ENCODE assay signal across 13 mouse cellular contexts in the genomic region with DNA sequence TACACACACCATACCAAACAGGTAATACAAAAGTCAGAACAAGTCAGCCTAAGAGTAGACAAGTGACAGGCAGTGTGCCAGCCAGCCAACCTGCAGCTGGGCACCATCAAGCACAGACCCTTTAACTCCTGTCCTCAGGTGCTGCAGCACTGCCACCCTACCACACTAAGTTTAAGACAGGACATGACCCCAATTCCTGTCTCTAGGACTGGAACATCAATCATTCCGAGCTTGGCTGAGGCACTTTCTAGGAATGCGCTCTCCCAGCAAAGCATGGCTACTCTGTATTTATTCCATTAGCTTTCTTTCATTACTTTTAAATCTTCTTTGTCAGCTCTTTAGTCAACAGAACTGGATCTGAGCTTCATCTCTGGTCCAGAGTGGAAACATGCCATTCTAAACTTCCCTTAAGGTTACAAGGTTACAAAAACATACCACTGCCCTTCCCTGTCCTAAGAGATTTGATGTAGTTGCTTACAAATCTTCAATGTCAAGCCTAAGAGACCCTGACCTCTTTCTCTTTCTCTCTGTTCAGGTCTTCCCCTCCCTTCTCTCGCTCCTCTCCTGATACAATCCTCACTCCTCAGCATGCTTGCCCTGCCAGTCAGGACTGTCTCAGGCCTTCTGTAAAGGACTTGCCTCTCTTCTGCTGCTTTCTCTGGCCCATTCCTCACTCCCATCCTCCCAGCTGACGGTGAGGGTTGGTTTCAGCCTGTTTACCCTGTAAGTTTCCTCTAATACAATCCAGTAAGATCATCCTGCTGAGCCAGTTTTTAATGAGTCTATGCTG. TPM values are rescaled to one million over a fixed set of nuclear protein-coding genes. Genes with fewer than 3 reads are reported as not detected.
DNase-seq lines count a peak whose midpoint lies in the region; ATAC-seq and TF ChIP-seq lines count a peak whose summit lies in the region.
"Had no signal": no experiment of that assay in that cellular context is flagged by ENCODE, and none has a peak within 500 bp of the region (broad histone marks: within the 10 kb centered on the region; RNA-seq: fewer than 3 reads in every experiment).

No protein-coding gene starts in this region.

- H3K9ac ChIP-seq in kidney, embryonic 14.5 days (ENCODE audit: low read depth, low read length): no peak overlapping the region
- no peak overlapping the region for H3K9ac ChIP-seq in hindbrain, embryonic 12.5 days
- H3K9ac ChIP-seq: liver, embryonic 15.5 days had no signal

- peak; percentile 14 for DNase-seq in adrenal gland, postnatal 10 days
- DNase-seq in adrenal gland, postnatal 14 days: no peak
- DNase-seq in kidney, adult 2 months: no peak
- peak; percentile 65 for DNase-seq in embryo, embryonic 10 days (ENCODE audit: low spot score)
- DNase-seq in cerebellum, postnatal 25 days: no peak
- DNase-seq: cerebellum, adult 18-20 months; kidney, postnatal 25 days; midbrain, embryonic 14.5 days; thymus, postnatal 4 days had no signal

- peaks cover 3% of the 10 kb centered on the region; the same call in 1 of the 2 replicates for H3K4me1 ChIP-seq in kidney, embryonic 14.5 days (ENCODE audit: control insufficient read depth, insufficient read depth, low read length)
- no peaks in the 10 kb centered on the region for H3K4me1 ChIP-seq in kidney, adult 2 months (ENCODE audit: control insufficient read depth, insufficient read depth, low read length)
- H3K4me1 ChIP-seq in hindbrain, embryonic 12.5 days: 0 out of 2 replicates have a peak, but pooled peaks cover 2% of the 10 kb centered on the region
- H3K4me1 ChIP-seq: liver, embryonic 15.5 days had no signal

- no peak for TF ChIP-seq POLR2A in kidney, adult 2 months (IDR thresholded peaks at IDR 0.05; ENCODE audit: low read depth, low read length)

- peak; percentile 71 for ATAC-seq in kidney, embryonic 14.5 days (ENCODE audit: low FRiP score, low TSS enrichment)
- peak; percentile 29; the same call in 1 of the 2 replicates for ATAC-seq in megakaryocyte-erythroid progenitor cell, adult 5-6 weeks (replicated peaks; ENCODE audit: low FRiP score, low TSS enrichment, poor library complexity, severe bottlenecking)
- ATAC-seq in hindbrain, embryonic 12.5 days (ENCODE audit: low FRiP score): no peak

- H3K27me3 ChIP-seq in kidney, embryonic 14.5 days (ENCODE audit: control insufficient read depth, insufficient read depth, low read length): no peaks in the 10 kb centered on the region
- H3K27me3 ChIP-seq in kidney, adult 2 months (replicated peaks; ENCODE audit: control insufficient read depth, insufficient read depth, low read length): no peaks in the 10 kb centered on the region
- H3K27me3 ChIP-seq in hindbrain, embryonic 12.5 days: no peaks in the 10 kb centered on the region
- H3K27me3 ChIP-seq: liver, embryonic 15.5 days had no signal

- no peaks in the 10 kb centered on the region for H3K9me3 ChIP-seq in kidney, embryonic 14.5 days (ENCODE audit: control insufficient read depth, low read length)
- H3K9me3 ChIP-seq in hindbrain, embryonic 12.5 days (replicated peaks): no peaks in the 10 kb centered on the region
- H3K9me3 ChIP-seq: liver, embryonic 15.5 days had no signal

- WGBS in kidney, embryonic 14.5 days: 22% methylated on average over 4 of the region's 4 CpGs
- WGBS in kidney, adult 2 months: 60% methylated on average over 4 of the region's 4 CpGs
- 82% methylated on average over 4 of the region's 4 CpGs for WGBS in hindbrain, embryonic 12.5 days

- no peak overlapping the region for H3K4me3 ChIP-seq in kidney, embryonic 14.5 days (ENCODE audit: low read length)
- H3K4me3 ChIP-seq in kidney, adult 2 months (ENCODE audit: insufficient read depth, low read depth, low read length): no peak overlapping the region
- no peak overlapping the region for H3K4me3 ChIP-seq in hindbrain, embryonic 12.5 days
- H3K4me3 ChIP-seq: liver, embryonic 15.5 days had no signal

- no peak for TF ChIP-seq CTCF in kidney, adult 2 months (conservative IDR thresholded peaks at IDR 0.05; ENCODE audit: insufficient read depth, insufficient read length, low read depth, low read length)

- peaks cover 22% of the 10 kb centered on the region; the same call in 1 of the 2 replicates for H3K36me3 ChIP-seq in kidney, embryonic 14.5 days (ENCODE audit: control insufficient read depth, insufficient read depth, low read length)
- H3K36me3 ChIP-seq in kidney, adult 2 months (ENCODE audit: control insufficient read depth, insufficient read depth, low read length): no peaks in the 10 kb centered on the region
- 0 out of 2 replicates have a peak, but pooled peaks cover 8% of the 10 kb centered on the region for H3K36me3 ChIP-seq in hindbrain, embryonic 12.5 days

- H3K27ac ChIP-seq in kidney, embryonic 14.5 days (ENCODE audit: low read depth, low read length): no peak overlapping the region
- H3K27ac ChIP-seq in kidney, adult 2 months (ENCODE audit: insufficient read depth, low read depth, low read length): no peak overlapping the region
- H3K27ac ChIP-seq in hindbrain, embryonic 12.5 days: no peak overlapping the region
- H3K27ac ChIP-seq: liver, embryonic 15.5 days had no signal

- H3K4me2 ChIP-seq in kidney, embryonic 14.5 days (replicated peaks; ENCODE audit: low read depth, low read length): no peak overlapping the region
- H3K4me2 ChIP-seq in hindbrain, embryonic 12.5 days (replicated peaks): no peak overlapping the region
- H3K4me2 ChIP-seq: liver, embryonic 15.5 days had no signal

RNA-seq across cellular contexts. Expression of a gene that starts 48.6 kb away (rescaled TPM):
- total RNA-seq in adrenal gland, postnatal 10 days (2021): 10 to 100 TPM; 74.7 to 85.6 TPM
- total RNA-seq in adrenal gland, postnatal 14 days (2021): 92.2 and 94.3 TPM in 2 replicates
- polyA plus RNA-seq in kidney, embryonic 14.5 days (2014; fragmentation: Nextera tagmentation; extraction: Ambion mirVana): 73.9 and 84.1 TPM in 2 replicates
- polyA plus RNA-seq in kidney, adult 2 months (2012; rRNA removed): 7.9 and 11.4 TPM in 2 replicates
- total RNA-seq in megakaryocyte-erythroid progenitor cell, adult 5-6 weeks (2014; fragmentation: Nextera tagmentation): 238 and 273 TPM in 2 replicates
- total RNA-seq in megakaryocyte-erythroid progenitor cell, adult 5-6 weeks (2017): 392 and 407 TPM in 2 replicates
- polyA plus RNA-seq in hindbrain, embryonic 12.5 days (2016; fragmentation: Nextera tagmentation; extraction: Ambion mirVana): 70.8 and 74.7 TPM in 2 replicates

Comparison
In these comparisons a context has a peak if more than half of its experiments do, and no peak if none do; other contexts are left out.
1. DNase-seq: peak in adrenal gland, postnatal 10 days (single experiment) and embryo, embryonic 10 days (single experiment); none in adrenal gland, postnatal 14 days (single experiment), kidney, adult 2 months (single experiment) and cerebellum, postnatal 25 days (0 of 2).